Mouse (Mus musculus) embryonic facial prominence, embryonic 14.5 days (tissue): ENCODE results near the gene Trpv2. TPM values are rescaled to one million over a fixed set of nuclear protein-coding genes. Genes with fewer than 3 reads are reported as not detected.

ENCODE experiments used
- ATAC-seq: fragments of 200-750 bp; cut with Nextera tagmentation; 2 replicates; pipeline ENCODE4 v1.8.0; 2017; ENCODE audit warnings: low read depth, moderate number of reproducible peaks, moderate TSS enrichment
- DNase-seq: peaks from one replicate; pipeline ENCODE4 v3.0.0-alpha.2; 2015; ENCODE audit warnings: low spot score
- H3K27ac ChIP-seq: fragments of 300-500 bp; sonication (generic); replicated peaks from 2 replicates; pipeline ENCODE4 v1.5.1; 2014; ENCODE audit warnings: low read depth, mild to moderate bottlenecking, low read length, moderate library complexity
- H3K27me3 ChIP-seq: fragments of 300-500 bp; sonication (generic); replicated peaks from 2 replicates; pipeline ENCODE4 v1.6.1; 2014; ENCODE audit warnings: low read length; ENCODE audit not compliant: control insufficient read depth, insufficient read depth
- H3K36me3 ChIP-seq: fragments of 300-500 bp; sonication (generic); 2 replicates; pipeline ENCODE4 v1.6.1; 2014; ENCODE audit warnings: low read length, mixed read lengths; ENCODE audit not compliant: control insufficient read depth, insufficient read depth
- H3K4me1 ChIP-seq: fragments of 300-500 bp; sonication (generic); 2 replicates; pipeline ENCODE4 v1.6.1; 2014; ENCODE audit warnings: antibody characterized with exemption, low read length; ENCODE audit not compliant: control insufficient read depth, insufficient read depth
- H3K4me2 ChIP-seq: fragments of 300-500 bp; sonication (generic); 2 replicates; pipeline ENCODE4 v1.6.1; 2014; ENCODE audit warnings: low read depth, mild to moderate bottlenecking, low read length, moderate library complexity, mixed read lengths
- H3K4me3 ChIP-seq: fragments of 300-500 bp; sonication (generic); 2 replicates; pipeline ENCODE4 v1.5.1; 2014; ENCODE audit warnings: low read depth, mild to moderate bottlenecking, low read length
- H3K9ac ChIP-seq: fragments of 300-500 bp; sonication (generic); 2 replicates; pipeline ENCODE4 v1.6.1; 2014; ENCODE audit warnings: low read depth, mild to moderate bottlenecking, low read length, moderate library complexity, mixed read lengths
- H3K9me3 ChIP-seq: fragments of 300-500 bp; sonication (generic); 2 replicates; pipeline ENCODE4 v1.6.1; 2016; ENCODE audit warnings: low read length; ENCODE audit not compliant: control insufficient read depth
- WGBS: fragments of 180-500 bp; shearing (Covaris S2); extraction: QIAGEN DNeasy Blood & Tissue Kit; methylation state at CpG from one replicate; pipeline ENCODE4 v1.1.7; 2014; 5-methylcytosine and 5-hydroxymethylcytosine counted together
- polyA plus RNA-seq: library from polyadenylated mRNA; unstranded; fragments of >200 nt; fragmentation: Nextera tagmentation; extraction: Ambion mirVana; gene quantifications from 2 replicates; pipeline ENCODE4 v1.2.1, GENCODE M21; 2014

Gene Trpv2
- polyA plus RNA-seq, 1 experiment from 2014 or later = 6.4 TPM

GRCm38 (mm10) chr11:62604123-62604706 lies 29.9 kb downstream of the Trpv2 start:
- Histone ChIP-seq H3K4me1 (peaks cover 9% of the 10 kb centered on the region), H3K4me2 (peak overlapping the region; percentile 71), H3K9me3 (no peaks in the 10 kb centered on the region), H3K27ac (peak overlapping the region; percentile 93), H3K9ac (peak overlapping the region; percentile 97), H3K27me3 (no peaks in the 10 kb centered on the region), H3K4me3 (peak overlapping the region; percentile 82), H3K36me3 (peaks cover 58% of the 10 kb centered on the region)
- WGBS = 11% methylated on average over 5 of the region's 5 CpGs
- ATAC-seq = no peak
- DNase-seq = no peak

- no peaks in the 10 kb centered on the region for H3K27me3 ChIP-seq
- H3K4me3 ChIP-seq = peak overlapping the region; percentile 82
- H3K4me2 ChIP-seq = peak overlapping the region; percentile 71
- DNase-seq (no peak), ATAC-seq (no peak)
- peaks cover 9% of the 10 kb centered on the region for H3K4me1 ChIP-seq
- H3K36me3 ChIP-seq = peaks cover 65% of the 10 kb centered on the region
- 22% methylated on average over 3 of the region's 3 CpGs for WGBS
- peak overlapping the region; percentile 97 for H3K9ac ChIP-seq
- peak overlapping the region; percentile 56; the same call in 1 of the 2 replicates for H3K27ac ChIP-seq
- no peaks in the 10 kb centered on the region for H3K9me3 ChIP-seq
Measured at GRCm38 (mm10) chr11:62604886-62605618, 30.8 kb downstream of the Trpv2 start.

GRCm38 (mm10) chr11:62605619-62606298 lies 31.5 kb downstream of the Trpv2 start:
- no peaks in the 10 kb centered on the region for H3K9me3 ChIP-seq
- ATAC-seq = no peak
- H3K27ac ChIP-seq = peak overlapping the region; percentile 56; the same call in 1 of the 2 replicates
- H3K4me1 ChIP-seq = peaks cover 9% of the 10 kb centered on the region
- peak overlapping the region; percentile 28; the same call in 1 of the 2 replicates for H3K9ac ChIP-seq
- 35% methylated on average over 10 of the region's 10 CpGs for WGBS
- no peak for DNase-seq
- H3K27me3 ChIP-seq = no peaks in the 10 kb centered on the region
- peak overlapping the region; percentile 71; the same call in 1 of the 2 replicates for H3K4me2 ChIP-seq
- peak overlapping the region; percentile 13; the same call in 1 of the 2 replicates for H3K4me3 ChIP-seq
- peaks cover 72% of the 10 kb centered on the region for H3K36me3 ChIP-seq

GRCm38 (mm10) chr11:62606299-62607169 lies 32.2 kb downstream of the Trpv2 start:
- ATAC-seq = no peak
- 60% methylated on average over 10 of the region's 10 CpGs for WGBS
- H3K4me1 ChIP-seq = peaks cover 9% of the 10 kb centered on the region
- H3K27ac ChIP-seq = peak overlapping the region; percentile 56; the same call in 1 of the 2 replicates
- H3K9me3 ChIP-seq = no peaks in the 10 kb centered on the region
- no peak overlapping the region for H3K4me3 ChIP-seq
- no peak overlapping the region for H3K9ac ChIP-seq
- DNase-seq = no peak
- H3K36me3 ChIP-seq = peaks cover 72% of the 10 kb centered on the region
- H3K27me3 ChIP-seq = no peaks in the 10 kb centered on the region
- H3K4me2 ChIP-seq = peak overlapping the region; percentile 6; the same call in 1 of the 2 replicates

GRCm38 (mm10) chr11:62607170-62607951 lies 33.1 kb downstream of the Trpv2 start:
- no peak for ATAC-seq
- Histone ChIP-seq H3K4me3 (no peak overlapping the region), H3K4me2 (no peak overlapping the region), H3K9me3 (no peaks in the 10 kb centered on the region), H3K27ac (0 out of 2 replicates have a peak overlapping the region, but pooled peaks have one; percentile 13), H3K36me3 (peaks cover 72% of the 10 kb centered on the region), H3K9ac (no peak overlapping the region; the same call in 1 of the 2 replicates), H3K4me1 (peaks cover 9% of the 10 kb centered on the region), H3K27me3 (no peaks in the 10 kb centered on the region)
- WGBS = 64% methylated on average over 10 of the region's 10 CpGs
- no peak for DNase-seq

GRCm38 (mm10) chr11:62607952-62608201 lies 33.6 kb downstream of the Trpv2 start:
- no peaks in the 10 kb centered on the region for H3K27me3 ChIP-seq
- H3K27ac ChIP-seq = 0 out of 2 replicates have a peak overlapping the region, but pooled peaks have one; percentile 13
- DNase-seq (no peak), ATAC-seq (no peak)
- H3K9ac ChIP-seq = no peak overlapping the region
- peaks cover 9% of the 10 kb centered on the region for H3K4me1 ChIP-seq
- WGBS = 100% methylated on average over 1 of the region's 1 CpGs
- no peak overlapping the region for H3K4me3 ChIP-seq
- H3K36me3 ChIP-seq = peaks cover 72% of the 10 kb centered on the region
- no peak overlapping the region for H3K4me2 ChIP-seq
- H3K9me3 ChIP-seq = no peaks in the 10 kb centered on the region

GRCm38 (mm10) chr11:62608826-62609675 lies 34.8 kb downstream of the Trpv2 start:
- DNase-seq = no peak

More at GRCm38 (mm10) chr11:62608826-62609675, 34.8 kb downstream of the Trpv2 start:
- no peak for ATAC-seq
- Histone ChIP-seq H3K9me3 (no peaks in the 10 kb centered on the region), H3K36me3 (peaks cover 66% of the 10 kb centered on the region), H3K4me1 (peaks cover 12% of the 10 kb centered on the region), H3K27ac (no peak overlapping the region), H3K27me3 (no peaks in the 10 kb centered on the region), H3K9ac (no peak overlapping the region), H3K4me2 (no peak overlapping the region), H3K4me3 (no peak overlapping the region)
- 83% methylated on average over 10 of the region's 10 CpGs for WGBS
